Mouse (Mus musculus): ENCODE results near the gene Mettl7a1. TPM values are rescaled to one million over a fixed set of nuclear protein-coding genes. Genes with fewer than 3 reads are reported as not detected.
A peak's percentile ranks its signal among the peaks of the same experiment; 100 is the strongest.
"Not testable (repeated sequence)": the region's sequence is repeated elsewhere in the genome, so short reads cannot be mapped to it uniquely, and the experiment has no call there.

Mettl7a1 gene
- total RNA-seq, 2 experiments from 2014 or later, result 13.8 to 16.1 TPM

- not testable (repeated sequence) for DNase-seq (ENCODE audit: low spot score in 2 of 2)
These were observed 37.5 kb downstream of the Mettl7a1 start for GRCm38 (mm10) chr15:100341314-100341980.

DNA sequence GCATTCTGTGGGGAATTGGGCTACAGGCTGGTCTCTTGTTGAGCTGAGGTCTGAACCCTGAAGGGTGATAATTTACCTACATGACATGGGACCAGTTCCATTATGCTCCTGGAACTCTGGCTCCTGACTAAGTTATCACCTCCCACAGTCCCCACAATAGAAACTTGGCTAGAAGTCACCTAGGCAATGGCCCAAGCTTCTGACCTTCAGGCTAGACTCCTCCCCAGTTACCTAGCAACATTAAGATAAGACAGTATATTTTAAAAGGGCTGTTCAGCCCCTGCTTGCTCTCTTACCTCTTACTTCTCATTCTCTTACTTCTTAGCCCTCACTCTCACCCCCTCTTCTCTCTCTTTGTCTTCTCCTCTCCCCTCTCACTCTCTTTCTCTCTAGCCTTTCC lies 41.5 kb downstream of the Mettl7a1 start:
- DNase-seq (ENCODE audit: low spot score in 2 of 2), result no peak

GRCm38 (mm10) chr15:100346761-100347160 lies 42.8 kb downstream of the Mettl7a1 start:
- DNase-seq (ENCODE audit: low spot score in 2 of 2), result no peak

- no peak for DNase-seq (ENCODE audit: low spot score in 2 of 2)
These were observed 45.6 kb downstream of the Mettl7a1 start for GRCm38 (mm10) chr15:100349496-100349895.

DNA sequence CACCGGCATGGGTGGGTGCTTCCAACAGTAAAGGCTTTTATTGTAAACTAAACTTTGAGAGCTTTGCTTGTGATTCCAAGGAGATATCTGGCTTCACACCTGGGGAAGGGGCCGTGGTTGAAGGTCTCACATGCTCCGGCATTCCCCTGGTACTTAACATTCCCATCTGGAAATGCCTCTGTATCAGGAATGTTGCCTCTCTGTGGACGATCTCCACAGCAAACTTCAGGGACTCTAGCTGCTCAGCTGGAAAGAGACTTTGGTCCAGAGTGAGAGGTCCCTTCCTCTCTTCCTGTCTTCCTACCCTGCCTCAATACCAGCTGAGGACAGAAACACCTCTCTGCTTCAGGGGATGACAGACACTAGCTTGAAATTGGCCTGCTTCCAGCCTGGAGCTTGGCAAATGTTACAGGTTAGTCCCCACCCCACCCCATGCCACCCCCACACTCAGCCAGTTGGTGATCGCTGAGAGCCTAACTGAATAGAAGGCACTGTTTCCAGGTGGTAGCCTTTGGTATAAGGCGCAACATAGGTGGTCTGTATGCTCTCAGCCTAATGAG lies 47.6 kb downstream of the Mettl7a1 start:
- DNase-seq (ENCODE audit: low spot score in 2 of 2), result no peak

DNA sequence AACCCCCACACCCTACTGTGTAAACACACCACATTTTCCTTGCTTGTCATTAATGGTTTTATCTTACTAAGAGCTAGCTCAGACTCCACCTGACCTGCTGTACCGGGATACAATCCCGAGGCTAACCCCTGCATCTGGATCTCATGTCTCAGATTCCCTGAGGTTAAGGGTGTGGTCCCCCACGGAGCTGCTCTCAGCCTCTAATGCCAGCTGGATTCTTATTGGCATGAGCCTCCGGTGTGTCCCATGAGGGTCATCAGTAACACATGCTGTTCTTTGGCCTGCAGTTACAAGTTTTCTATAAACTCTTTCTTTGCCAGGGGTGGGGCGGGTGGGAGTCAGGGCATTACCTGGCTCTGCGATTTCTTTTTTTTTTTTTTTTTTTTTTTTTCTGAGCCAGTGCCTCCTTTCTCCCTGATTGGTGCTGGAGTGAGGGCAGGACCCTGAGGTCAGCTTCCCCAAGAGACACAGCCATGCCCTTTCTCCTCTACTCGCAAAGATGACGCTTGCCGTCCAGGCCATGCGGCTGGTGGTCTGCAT lies 48.8 kb downstream of the Mettl7a1 start, which contains the start of the genes Methig1 and Mettl7a2:
Gene Methig1 (plus strand): TSS at position 439 of the 540 bp plus-strand sequence.
Gene Mettl7a2 (plus strand): TSS at position 490 of the 540 bp plus-strand sequence.
- no peak for DNase-seq (ENCODE audit: low spot score in 2 of 2)

DNA sequence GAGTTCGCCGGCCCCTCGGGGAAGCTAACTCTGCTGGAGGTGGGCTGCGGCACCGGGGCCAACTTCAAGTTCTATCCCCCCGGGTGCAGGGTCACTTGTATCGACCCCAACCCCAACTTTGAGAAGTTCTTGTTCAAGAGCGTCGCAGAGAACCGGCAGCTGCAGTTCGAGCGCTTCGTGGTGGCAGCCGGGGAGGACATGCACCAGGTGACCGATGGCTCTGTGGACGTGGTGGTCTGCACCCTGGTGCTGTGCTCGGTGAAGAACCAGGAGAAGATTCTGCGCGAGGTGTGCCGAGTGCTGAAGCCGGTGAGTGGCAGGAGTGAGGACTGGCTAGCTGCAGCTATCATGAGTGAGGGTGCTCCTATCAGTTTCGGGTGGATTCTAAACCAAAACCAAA lies 49.5 kb downstream of the Mettl7a1 start:
- not testable (repeated sequence) for DNase-seq (ENCODE audit: low spot score in 2 of 2)

DNA sequence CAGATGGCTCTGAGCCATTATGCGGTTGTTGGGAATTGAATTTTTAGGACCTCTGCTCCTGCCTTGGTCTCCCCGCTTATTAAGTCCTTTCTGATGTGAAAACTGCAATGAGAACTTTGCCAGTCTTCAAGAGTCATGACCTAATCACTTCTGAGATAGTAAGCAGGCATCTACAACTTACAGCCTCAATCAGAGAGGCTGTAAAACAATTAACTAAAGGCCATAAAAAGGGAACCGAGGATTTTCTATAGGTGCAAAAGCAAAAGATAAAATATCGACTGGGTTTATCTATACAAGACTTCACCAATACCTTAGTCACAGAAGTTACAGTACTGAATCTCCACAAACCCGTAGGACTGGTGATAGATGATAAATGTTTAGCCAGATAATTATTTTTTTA lies 51.9 kb downstream of the Mettl7a1 start:
- DNase-seq (ENCODE audit: low spot score in 2 of 2), result no peak

- no peak for DNase-seq (ENCODE audit: low spot score in 2 of 2)
These were observed 60.3 kb downstream of the Mettl7a1 start, which contains the start of gene Higd1c for GRCm38 (mm10) chr15:100364242-100364641. Gene Higd1c (plus strand): TSS chr15:100364542.

GRCm38 (mm10) chr15:100365967-100366366 lies 62.0 kb downstream of the Mettl7a1 start:
- not testable (repeated sequence) for DNase-seq (ENCODE audit: low spot score in 2 of 2)

GRCm38 (mm10) chr15:100367119-100367518 lies 63.2 kb downstream of the Mettl7a1 start:
- DNase-seq (ENCODE audit: low spot score in 2 of 2), result no peak

GRCm38 (mm10) chr15:100375066-100375465 lies 71.1 kb downstream of the Mettl7a1 start:
- DNase-seq (ENCODE audit: low spot score in 2 of 2), result peak; percentile 74 to 79

DNA sequence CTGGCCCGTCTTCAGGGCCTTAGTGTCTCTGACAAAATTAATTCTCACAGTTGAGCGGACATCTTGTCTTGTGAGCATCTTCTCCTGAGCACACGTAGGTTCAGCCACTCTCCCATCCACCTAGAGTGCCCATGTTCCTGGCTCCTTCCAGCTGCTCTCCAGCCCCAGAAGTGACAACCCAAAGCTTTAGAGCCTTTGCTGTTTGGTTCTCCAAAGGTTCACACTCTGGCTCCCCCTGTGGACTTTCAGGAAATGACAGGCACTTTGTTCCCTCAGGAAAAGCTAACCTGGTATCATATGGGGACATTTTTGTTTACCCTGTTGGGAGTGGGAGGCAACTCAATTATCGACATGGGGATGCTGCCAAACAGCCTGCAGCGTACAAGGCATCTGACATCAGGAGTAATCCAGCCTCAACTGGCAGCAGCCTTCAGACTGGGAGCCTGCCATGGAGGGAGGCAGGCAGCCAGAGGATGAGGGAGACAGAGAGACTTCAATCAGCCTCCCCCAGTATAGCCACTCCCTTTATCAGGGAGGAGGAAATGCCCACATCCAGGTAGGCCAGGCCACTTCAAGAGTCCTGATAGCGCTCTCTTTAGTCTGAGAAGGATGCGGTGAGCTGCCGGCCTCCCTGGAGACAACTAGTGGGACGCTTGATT lies 74.0 kb downstream of the Mettl7a1 start:
- peak; percentile 35 to 42 for DNase-seq (ENCODE audit: low spot score in 2 of 2)

Other genes with a start within 250 kb of the Mettl7a1 start
- 10 to 100 TPM; 15.5 to 17.2 TPM for gene Atf1, start 76.3 kb upstream of the Mettl7a1 start, total RNA-seq (2021)
- gene Tmprss12, start 23.3 kb upstream of the Mettl7a1 start, total RNA-seq (2021), result not detected
- not detected for gene Mettl7a3, start 30.8 kb downstream of the Mettl7a1 start, total RNA-seq (2021)
- gene Methig1, start 49.0 kb downstream of the Mettl7a1 start, total RNA-seq (2021), result not detected
- gene Mettl7a2, start 49.1 kb downstream of the Mettl7a1 start, total RNA-seq (2021), result under 1 TPM in 1 of 2 experiments, not detected in 1; 0.39 TPM
- not detected for gene Higd1c, start 60.4 kb downstream of the Mettl7a1 start, total RNA-seq (2021)
- gene Gm5475, start 118.0 kb downstream of the Mettl7a1 start, total RNA-seq (2021), result under 1 TPM; 0.14 to 0.16 TPM
- gene Slc11a2, start 120.9 kb downstream of the Mettl7a1 start, total RNA-seq (2021), result 10 to 100 TPM; 55.5 to 61.9 TPM
- gene Letmd1, start 164.9 kb downstream of the Mettl7a1 start, total RNA-seq (2021), result 10 to 100 TPM; 67.8 to 79.1 TPM
- 10 to 100 TPM; 34.5 to 34.7 TPM for gene Csrnp2, start 191.3 kb downstream of the Mettl7a1 start, total RNA-seq (2021)
- gene Tfcp2, start 247.9 kb downstream of the Mettl7a1 start, total RNA-seq (2021), result 10 to 100 TPM; 28.8 to 34.1 TPM

All from layer of hippocampus, postnatal 10 days (tissue).